Mouse (Mus musculus) left cerebral cortex, postnatal 14 days (tissue): ENCODE data around the gene Catsperb. TPM values are rescaled to one million over a fixed set of nuclear protein-coding genes. Genes with fewer than 3 reads are reported as not detected.
"Not testable (repeated sequence)": the region's sequence is repeated elsewhere in the genome, so short reads cannot be mapped to it uniquely, and the experiment has no call there.

Experiments
- DNase-seq, 2 experiments: peaks; one replicate each; pipeline ENCODE4 v3.0.0; 2021 to 2022; ENCODE audit warnings: low spot score in 2 of 2, mixed read lengths in 1 of 2
- intact Hi-C: fragments of 180-260 bp; cut with DNase I; formaldehyde crosslinking; loops from one replicate; pipeline ENCODE4 v1.15.1; 2025
- long read RNA-seq, 2 experiments: library from polyadenylated mRNA; stranded (forward); transcript quantifications; one replicate each; pipeline ENCODE4 v2.0.0; 2021
- microRNA-seq, 2 experiments: library from miRNA; unstranded; fragments of <30 nt; microRNA quantifications; one replicate each; pipeline ENCODE4 v1.2.0; 2022
- total RNA-seq, 2 experiments: library from RNA; stranded (reverse); gene quantifications; 2 replicates each; pipeline ENCODE4 v1.2.3; 2021

Catsperb gene
- not detected for total RNA-seq
- long read RNA-seq, experiment 1 = 0 reads
- long read RNA-seq, experiment 2, partial matches to known transcripts = 0 of 1 reads
- long read RNA-seq, experiment 2, other reads (novel, unspliced or antisense) = 1 of 1 reads

DNA sequence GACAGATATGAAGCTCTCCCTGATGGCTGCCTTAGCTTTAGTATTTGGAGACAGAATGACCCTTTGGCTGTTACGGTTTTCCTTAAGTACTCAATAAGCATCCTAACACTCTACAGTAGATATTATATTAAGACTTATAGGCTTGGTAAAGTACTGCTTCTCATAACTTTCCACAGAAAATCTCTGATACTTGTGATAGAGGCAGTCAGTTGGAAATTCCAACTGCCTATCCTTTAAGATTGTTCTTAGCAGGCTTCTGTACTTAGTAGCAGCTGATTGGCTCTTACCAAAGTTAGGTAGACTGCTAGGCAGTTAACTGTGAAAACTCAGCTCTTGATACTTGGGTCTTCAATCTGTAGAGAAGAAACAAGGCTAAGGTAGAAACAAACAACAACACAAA lies at the start of gene Catsperb:
Catsperb (plus strand) TSS at position 301 of the 400 bp plus-strand sequence.
- intact Hi-C loops, DNase-seq: not testable (repeated sequence)

DNA sequence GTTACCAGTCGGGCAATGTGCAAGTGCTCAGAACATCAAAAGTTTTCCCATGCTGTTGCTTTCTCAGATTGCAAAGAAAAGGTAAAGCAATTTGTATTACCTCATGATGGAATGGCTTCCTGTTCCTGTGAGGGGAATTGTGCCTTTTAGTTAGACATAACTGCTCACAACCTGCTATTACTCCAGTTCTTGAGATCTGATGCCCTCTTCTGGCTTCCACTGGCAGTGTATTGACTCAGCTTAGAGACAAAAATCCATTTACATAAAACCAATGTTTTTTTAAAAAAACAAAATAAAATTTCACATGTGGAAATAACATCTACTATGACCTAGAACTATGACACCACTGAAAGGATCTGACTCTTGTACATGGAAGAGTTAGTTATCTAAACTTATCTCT lies 43.0 kb upstream of the Catsperb start:
- DNase-seq = peak; percentile 3
- intact Hi-C loops = loop anchor here (10.0 kb wide), 1 partner anchor 237 kb away; no protein-coding TSS in a partner anchor

- intact Hi-C loops, DNase-seq: not testable (repeated sequence)
These were observed 23.0 kb upstream of the Catsperb start for GRCm38 (mm10) chr12:101381460-101381859.

GRCm38 (mm10) chr12:101426131-101426530 lies 21.7 kb downstream of the Catsperb start:
- no peak for DNase-seq
- intact Hi-C loops = no loop called here

GRCm38 (mm10) chr12:101462051-101462450 lies 57.6 kb downstream of the Catsperb start:
- intact Hi-C loops = no loop called here
- no peak for DNase-seq

DNA sequence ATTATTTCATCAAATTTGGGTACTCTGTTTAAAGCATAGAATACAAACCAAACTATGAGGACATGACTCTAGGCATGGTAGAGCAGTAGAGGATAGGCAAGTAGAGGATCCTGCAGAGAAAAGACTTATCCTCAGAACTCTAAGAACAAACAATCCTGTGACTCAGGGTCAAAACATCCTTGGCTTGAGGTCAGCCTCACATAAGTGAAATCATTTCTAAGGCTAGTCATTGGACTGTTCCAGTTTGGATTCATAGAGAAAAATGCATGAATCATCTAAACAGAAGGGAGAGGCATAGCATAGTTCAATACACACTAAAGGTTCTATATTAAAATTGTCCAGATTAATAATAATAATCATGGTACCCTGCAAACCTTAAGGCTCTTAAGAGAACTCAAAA lies 79.1 kb downstream of the Catsperb start:
- intact Hi-C loops = no loop called here
- DNase-seq = no peak

- DNase-seq, intact Hi-C loops: not testable (repeated sequence)
These were observed 106.9 kb downstream of the Catsperb start for GRCm38 (mm10) chr12:101511326-101511725.

DNA sequence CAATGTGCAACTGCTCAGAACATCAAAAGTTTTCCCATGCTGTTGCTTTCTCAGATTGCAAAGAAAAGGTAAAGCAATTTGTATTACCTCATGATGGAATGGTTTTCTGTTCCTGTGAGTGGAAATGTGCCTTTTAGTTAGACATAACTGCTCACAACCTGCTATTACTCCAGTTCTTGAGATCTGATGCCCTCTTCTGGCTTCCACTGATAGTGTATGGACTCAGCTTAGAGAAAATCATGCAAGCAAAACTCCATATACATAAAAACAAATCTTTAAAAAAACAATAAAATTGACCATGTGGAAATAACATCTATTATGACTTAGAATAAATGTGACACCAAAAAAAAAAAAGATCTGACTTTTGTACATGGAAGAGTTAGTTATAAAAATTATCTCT lies 202.2 kb downstream of the Catsperb start:
- intact Hi-C loops = loop anchor here (5.0 kb wide), 1 partner anchor 484 kb away; no protein-coding TSS in a partner anchor
- DNase-seq = peak; percentile 22 to 38

GRCm38 (mm10) chr12:101633137-101633536 lies 228.7 kb downstream of the Catsperb start:
- intact Hi-C loops = no loop called here
- no peak for DNase-seq

DNA sequence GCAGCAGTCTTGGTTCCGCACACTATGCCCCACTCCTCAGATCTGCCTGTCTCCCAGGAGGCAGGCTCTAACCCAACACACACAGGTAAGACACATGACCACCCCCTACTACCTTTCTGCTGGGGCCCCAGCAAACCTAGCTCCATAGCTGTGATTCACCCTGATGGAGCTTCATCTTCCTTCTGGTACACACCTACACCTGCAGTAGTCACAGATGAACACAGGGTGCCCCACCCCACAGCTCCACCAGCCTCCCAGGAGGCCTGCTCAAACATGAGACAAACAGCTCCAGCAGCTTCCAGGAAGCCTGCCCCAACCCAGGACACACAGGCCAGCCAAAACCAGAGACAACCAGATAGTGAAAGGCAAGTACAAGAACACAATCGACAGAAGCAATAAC lies 263.0 kb downstream of the Catsperb start:
- DNase-seq = no peak
- intact Hi-C loops = no loop called here

Small RNAs within 50 kb of the gene (microRNA-seq; reads per million reads assigned to microRNA genes)
- 0 reads per million in 2 experiments for gene Gm24542
